Mouse (Mus musculus) mammary gland, adult 2 months (tissue): ENCODE data around the gene Fpr-rs6. TPM values are rescaled to one million over a fixed set of nuclear protein-coding genes. Genes with fewer than 3 reads are reported as not detected.

Experiments used
- polyA plus RNA-seq: library from polyadenylated mRNA; depleted of rRNA; stranded (reverse); fragments of >200 nt; gene quantifications from 2 replicates; pipeline ENCODE4 v1.2.3, GENCODE M21; 2012; ENCODE audit warnings: low replicate concordance; rRNA removed

Fpr-rs6 gene
- not detected in 2 replicates for polyA plus RNA-seq

DNA sequence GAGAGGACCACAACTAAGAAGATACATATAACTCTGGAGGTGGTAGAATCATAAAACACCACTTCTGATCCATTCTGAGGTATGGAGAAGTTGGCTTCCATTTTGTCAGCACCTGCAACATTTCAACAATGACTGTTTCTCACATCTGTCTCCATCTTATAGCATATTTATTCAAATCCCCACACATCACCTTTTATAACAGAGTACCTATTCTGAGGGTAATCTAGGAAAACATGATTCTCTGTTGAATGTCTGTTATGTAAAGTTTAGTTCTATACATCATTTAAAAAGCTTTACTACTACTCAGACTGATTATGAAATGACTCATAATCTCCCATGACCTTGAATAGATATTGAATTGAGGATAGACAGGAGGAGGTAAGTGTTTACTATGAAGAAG, at the start of gene Fpr-rs6:
Gene Fpr-rs6 (minus strand): TSS at position 101 of the 400 bp plus-strand sequence.

Other genes starting within 250 kb of the Fpr-rs6 start
- not detected in 2 replicates for gene Vmn2r104, start 134.8 kb downstream of the Fpr-rs6 start, polyA plus RNA-seq
- gene Fpr-rs7, start 68.9 kb downstream of the Fpr-rs6 start, polyA plus RNA-seq = not detected in 2 replicates
- gene Vmn2r105, start 52.0 kb upstream of the Fpr-rs6 start, polyA plus RNA-seq = not detected in 2 replicates
- gene Vmn2r106, start 102.5 kb upstream of the Fpr-rs6 start, polyA plus RNA-seq = not detected in 2 replicates
- not detected in 2 replicates for gene Vmn2r107, start 162.1 kb upstream of the Fpr-rs6 start, polyA plus RNA-seq
- gene Vmn1r224, start 231.0 kb upstream of the Fpr-rs6 start, polyA plus RNA-seq = not detected in 2 replicates